Mouse (Mus musculus) layer of hippocampus, postnatal 25 days (tissue): ENCODE measurements around the gene Mrpl44. TPM values are rescaled to one million over a fixed set of nuclear protein-coding genes. Genes with fewer than 3 reads are reported as not detected.

Experiments
- DNase-seq, 2 experiments: peaks; one replicate each; pipeline ENCODE4 v3.0.0; 2022; ENCODE audit warnings: mixed read lengths in 2 of 2, low spot score in 1 of 2; ENCODE audit errors: extremely low spot score in 1 of 2
- total RNA-seq, 2 experiments: library from RNA; stranded (reverse); gene quantifications; 2 replicates each; pipeline ENCODE4 v1.2.3; 2021

Mrpl44 gene
- total RNA-seq: 10 to 100 TPM; 27.8 to 27.9 TPM

DNA sequence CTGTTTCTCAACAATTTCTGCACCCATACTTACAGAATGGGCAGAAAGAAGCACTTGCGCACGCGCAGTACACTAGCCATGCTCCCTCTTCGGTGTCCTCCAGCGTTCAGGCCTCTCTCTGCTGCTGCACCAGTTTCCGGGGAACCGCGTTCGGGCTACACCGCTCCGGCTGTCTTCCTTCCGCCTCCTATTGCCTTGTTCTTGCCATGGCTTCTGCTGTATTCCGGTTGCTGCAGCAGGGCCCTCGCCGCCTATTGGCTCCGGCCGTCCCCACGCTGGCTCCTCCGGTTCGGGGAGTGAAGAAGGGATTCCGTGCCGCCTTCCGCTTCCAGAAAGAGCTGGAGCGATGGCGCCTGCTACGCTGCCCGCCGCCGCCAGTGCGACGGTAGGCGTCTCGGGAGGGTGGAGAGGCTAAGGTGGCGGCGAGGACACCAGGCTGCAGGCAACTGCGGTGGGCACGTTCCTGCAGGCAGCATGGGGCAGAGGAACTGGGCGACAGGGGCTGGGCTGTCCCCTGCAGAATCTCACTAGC lies at the start of gene Mrpl44, which contains the start of gene Wdfy1:
TSS of gene Mrpl44 (plus strand) at position 92 of the 532 bp plus-strand sequence.
TSS of gene Wdfy1 (minus strand) at position 217 of the 532 bp plus-strand sequence.
- peak; percentile 99 to 100 for DNase-seq

- no peak for DNase-seq
These were observed 41.0 kb upstream of the Mrpl44 start for GRCm38 (mm10) chr1:79734794-79735193.

DNA sequence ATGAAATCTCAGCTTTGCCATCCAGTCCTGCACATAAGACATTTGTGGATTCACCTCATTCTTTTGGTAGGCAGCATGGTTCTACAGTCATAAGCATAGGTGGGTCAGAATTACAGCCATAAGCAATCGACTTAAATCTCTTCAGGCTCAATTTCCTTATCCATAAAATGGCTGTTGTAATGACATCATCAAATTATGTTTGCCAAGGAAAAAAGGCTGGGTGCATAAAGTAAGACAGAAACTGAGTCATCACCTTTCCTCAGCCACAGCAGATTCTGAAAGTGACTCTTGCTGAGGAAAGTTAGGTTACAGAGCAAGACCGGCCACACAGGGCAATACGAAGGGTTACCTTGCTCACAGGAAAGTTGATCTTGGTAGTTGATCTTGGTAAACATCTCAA lies 39.4 kb upstream of the Mrpl44 start:
- no peak for DNase-seq

- no peak for DNase-seq
These were observed 36.1 kb upstream of the Mrpl44 start for GRCm38 (mm10) chr1:79739726-79740125.

DNA sequence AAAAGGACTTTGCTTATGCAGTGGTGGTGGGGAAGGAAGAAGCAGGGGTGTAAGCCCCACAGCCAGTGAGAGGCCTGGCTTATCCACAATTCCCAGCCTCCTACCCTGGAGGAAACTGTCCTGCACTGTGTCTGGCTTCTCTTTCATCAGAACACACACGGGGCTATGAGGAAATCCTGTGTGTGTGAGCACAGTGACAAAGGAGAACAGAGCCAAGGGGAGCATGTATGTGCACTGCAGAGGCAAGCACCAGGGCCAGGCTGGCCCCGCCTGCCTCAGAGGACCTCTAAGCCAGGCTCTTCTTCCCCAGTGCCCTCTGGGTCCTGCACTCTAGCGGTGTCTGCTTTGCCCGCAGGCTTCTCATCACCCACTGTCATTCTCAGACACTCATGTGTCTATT lies 34.8 kb upstream of the Mrpl44 start:
- no peak for DNase-seq

DNA sequence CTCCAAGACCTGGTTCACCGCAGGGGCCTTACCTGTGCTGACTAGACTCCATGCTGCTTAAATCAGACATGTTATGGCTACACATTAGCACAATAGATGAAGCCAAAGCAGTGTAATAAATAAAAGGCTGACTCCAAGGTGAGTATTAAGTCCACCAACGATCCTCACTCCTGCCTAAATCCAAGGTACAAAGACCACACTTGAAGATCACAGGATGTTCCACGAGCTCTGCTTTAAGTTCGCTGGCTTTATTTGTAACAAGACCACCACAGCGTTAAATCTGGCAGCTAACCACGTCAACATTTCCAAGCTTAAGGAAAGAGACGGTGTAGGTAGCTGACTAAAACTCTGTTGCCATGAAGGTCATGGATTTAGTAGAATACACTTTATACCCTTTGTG lies 32.9 kb upstream of the Mrpl44 start:
- DNase-seq: no peak

DNA sequence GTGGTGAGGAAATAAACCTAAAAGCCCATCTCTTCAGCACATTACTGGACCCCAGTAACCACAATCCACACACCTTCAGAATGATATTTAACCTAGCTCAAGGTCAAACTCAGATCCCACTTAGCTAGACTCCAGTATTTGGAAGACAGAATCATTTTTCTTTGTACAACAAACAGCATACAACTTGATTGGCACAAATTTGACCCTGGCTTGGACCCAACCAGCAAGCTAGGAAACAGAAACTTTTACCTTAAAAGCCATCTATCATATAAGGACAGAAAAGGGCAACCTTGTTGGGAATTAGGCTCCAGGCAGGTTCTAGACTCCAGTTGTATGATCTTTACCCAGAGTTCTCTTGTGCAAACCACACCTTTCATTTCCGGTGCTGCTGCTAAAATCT lies 32.4 kb upstream of the Mrpl44 start:
- no peak for DNase-seq

- DNase-seq: no peak
These were observed 29.8 kb upstream of the Mrpl44 start for GRCm38 (mm10) chr1:79746056-79746455.

DNA sequence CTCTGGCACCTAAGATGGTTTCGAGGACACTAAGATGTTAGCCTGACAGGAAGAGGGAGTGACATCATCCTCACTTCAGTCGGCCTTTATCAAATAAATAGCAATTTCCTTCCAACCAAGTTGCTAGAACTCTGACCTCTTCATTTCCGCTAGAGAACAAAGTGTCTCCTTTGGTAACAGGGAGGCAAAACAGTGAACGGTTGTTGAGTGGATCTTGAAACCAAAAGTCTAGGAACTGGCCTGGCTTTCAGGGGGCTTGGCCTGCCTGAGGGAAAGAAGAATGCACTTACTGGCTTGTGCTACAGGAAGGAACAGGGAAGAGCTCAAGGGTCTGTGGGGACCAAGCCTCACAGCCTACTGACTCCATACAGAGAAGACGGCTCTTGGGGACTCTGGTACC lies 24.6 kb upstream of the Mrpl44 start:
- no peak for DNase-seq

DNA sequence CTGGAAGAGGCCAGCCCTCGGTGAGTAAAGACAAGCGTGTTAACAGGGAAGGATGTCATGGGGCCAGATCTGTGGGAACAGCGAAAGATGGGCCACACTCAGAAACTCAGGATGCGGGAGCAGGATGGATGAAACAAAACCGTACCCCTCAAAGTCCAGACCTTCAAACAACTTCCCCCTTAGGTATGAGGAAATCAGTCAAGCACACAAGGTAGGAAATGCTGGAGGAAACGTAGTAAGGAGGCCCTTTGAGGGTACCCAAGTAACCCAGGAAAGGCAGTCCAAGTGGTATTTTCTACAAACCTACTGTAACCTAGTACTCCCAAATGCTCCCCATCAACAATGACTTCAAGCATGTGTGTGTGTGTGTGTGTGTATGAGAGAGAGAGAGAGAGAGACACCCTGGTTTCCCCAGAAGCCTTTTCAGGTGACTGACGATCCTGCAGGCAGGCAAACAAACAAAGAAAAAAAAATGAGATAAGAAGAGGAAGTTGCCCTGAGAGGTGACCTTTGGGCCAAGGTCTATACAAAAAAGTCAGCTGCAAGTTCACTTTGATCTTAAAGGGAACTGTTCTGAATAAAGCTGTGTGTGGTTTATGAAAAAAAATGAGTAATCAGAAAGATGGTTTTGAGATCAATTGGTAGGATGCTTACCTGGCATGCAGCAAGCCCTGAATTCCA lies 23.7 kb upstream of the Mrpl44 start:
- DNase-seq: no peak

DNA sequence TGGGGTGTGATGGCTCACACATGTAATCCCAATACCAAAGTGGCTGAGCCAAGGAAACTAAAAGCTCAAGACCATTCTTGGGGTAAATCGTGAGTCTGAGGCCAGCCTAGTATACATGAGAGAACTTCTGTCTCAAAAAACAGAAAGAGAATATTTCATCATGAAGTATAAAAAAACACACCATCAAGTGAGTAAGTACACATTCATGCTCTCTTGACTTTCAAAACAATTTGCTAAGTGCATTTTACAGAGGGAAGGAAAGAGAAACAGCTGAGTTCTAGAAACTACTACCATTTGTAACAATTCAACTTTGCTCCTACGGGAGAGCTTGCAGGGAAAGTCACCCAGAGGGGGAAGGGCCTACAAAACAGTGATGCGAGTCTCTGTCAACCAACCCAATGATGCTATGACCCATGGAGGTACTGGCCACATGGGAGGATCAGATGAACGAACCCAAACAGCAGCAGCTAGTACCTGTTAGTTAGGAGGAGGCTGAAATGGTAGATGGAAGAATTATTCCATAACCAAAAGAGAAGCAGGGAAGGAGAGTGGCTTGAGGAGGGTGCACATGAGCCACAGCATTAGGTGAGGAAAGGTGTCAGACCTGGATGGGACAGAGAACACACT lies 23.0 kb upstream of the Mrpl44 start:
- DNase-seq: no peak

- DNase-seq: no peak
These were observed 22.4 kb upstream of the Mrpl44 start for GRCm38 (mm10) chr1:79753456-79753855.

- DNase-seq: no peak
These were observed 20.9 kb upstream of the Mrpl44 start for GRCm38 (mm10) chr1:79754936-79755335.

GRCm38 (mm10) chr1:79755376-79755775 lies 20.4 kb upstream of the Mrpl44 start:
- no peak for DNase-seq

GRCm38 (mm10) chr1:79756417-79756816 lies 19.4 kb upstream of the Mrpl44 start:
- no peak for DNase-seq

GRCm38 (mm10) chr1:79757161-79757560 lies 18.7 kb upstream of the Mrpl44 start:
- no peak for DNase-seq

DNA sequence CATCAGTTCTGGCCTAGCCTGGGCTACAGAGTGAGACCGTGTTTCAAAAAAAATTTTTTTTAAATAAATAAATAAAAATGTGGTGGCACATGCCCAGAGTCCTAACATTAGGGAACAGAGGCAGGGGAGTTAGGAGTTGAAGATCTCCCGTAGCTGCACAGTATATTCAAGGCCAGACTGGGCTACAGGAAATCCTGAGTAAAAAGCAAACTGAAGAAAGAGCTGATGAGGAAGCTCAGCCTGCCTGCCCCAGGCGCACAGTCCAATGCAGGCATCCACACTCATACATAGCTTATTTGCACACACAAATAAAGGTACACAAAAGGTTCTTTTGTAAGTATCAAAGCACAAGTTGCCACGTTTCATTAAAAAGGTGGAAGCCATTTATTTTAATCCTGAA lies 18.2 kb upstream of the Mrpl44 start:
- no peak for DNase-seq

DNA sequence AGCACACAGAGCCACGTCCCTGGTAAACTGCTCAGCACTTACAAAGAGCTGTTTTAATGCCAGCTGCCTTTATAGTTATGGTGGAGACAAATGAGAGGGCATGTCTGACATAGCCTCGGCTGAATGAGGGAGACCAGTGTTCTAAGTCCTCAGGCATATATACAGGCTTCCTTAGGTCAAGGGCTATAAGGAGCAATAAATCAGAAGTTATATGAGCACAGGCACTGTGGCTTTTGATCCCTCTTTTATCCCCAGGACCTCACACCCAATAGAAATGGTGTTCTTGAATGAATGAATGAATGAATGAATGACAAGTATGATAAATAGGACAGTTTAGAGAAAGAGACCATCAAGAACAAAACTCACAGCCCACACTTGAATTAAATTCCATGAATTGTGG lies 16.8 kb upstream of the Mrpl44 start:
- DNase-seq: no peak

- no peak for DNase-seq
These were observed 16.3 kb upstream of the Mrpl44 start for GRCm38 (mm10) chr1:79759436-79759972.

- DNase-seq: no peak
These were observed 15.2 kb upstream of the Mrpl44 start for GRCm38 (mm10) chr1:79760656-79761055.

- DNase-seq: peak; percentile 72 to 77
These were observed 14.5 kb upstream of the Mrpl44 start for GRCm38 (mm10) chr1:79761106-79761916.
